Mouse (Mus musculus) embryonic facial prominence, embryonic 11.5 days (tissue): ENCODE data around the gene Npy. TPM values are rescaled to one million over a fixed set of nuclear protein-coding genes. Genes with fewer than 3 reads are reported as not detected.

Source experiments
- ATAC-seq: fragments of 200-750 bp; cut with Nextera tagmentation; replicated peaks from 2 replicates; pipeline ENCODE4 v1.8.0; 2017; ENCODE audit warnings: low read depth; ENCODE audit not compliant: insufficient number of reproducible peaks, low FRiP score, low TSS enrichment
- DNase-seq: peaks from one replicate; pipeline ENCODE4 v3.0.0-alpha.2; 2015; ENCODE audit warnings: low spot score
- H3K27ac ChIP-seq: fragments of 300-500 bp; sonication (generic); replicated peaks from 2 replicates; pipeline ENCODE4 v1.5.1; 2014; ENCODE audit warnings: mild to moderate bottlenecking, low read depth, low read length, control low read depth
- H3K27me3 ChIP-seq: fragments of 300-500 bp; sonication (generic); 2 replicates; pipeline ENCODE4 v1.6.1; 2014; ENCODE audit warnings: mild to moderate bottlenecking, low read length, moderate library complexity, mixed read lengths; ENCODE audit not compliant: control insufficient read depth, insufficient read depth
- H3K36me3 ChIP-seq: fragments of 300-500 bp; sonication (generic); replicated peaks from 2 replicates; pipeline ENCODE4 v1.6.1; 2014; ENCODE audit warnings: low read depth, mild to moderate bottlenecking, low read length, moderate library complexity, mixed read lengths; ENCODE audit not compliant: control insufficient read depth, insufficient read depth
- H3K4me1 ChIP-seq: fragments of 300-500 bp; sonication (generic); 2 replicates; pipeline ENCODE4 v1.6.1; 2014; ENCODE audit warnings: low read length, mixed read lengths; ENCODE audit not compliant: control insufficient read depth, insufficient read depth
- H3K4me2 ChIP-seq: fragments of 300-500 bp; sonication (generic); 2 replicates; pipeline ENCODE4 v1.6.1; 2014; ENCODE audit warnings: low read depth, mild to moderate bottlenecking, control low read depth, low read length, moderate library complexity
- H3K4me3 ChIP-seq: fragments of 300-500 bp; sonication (generic); 2 replicates; pipeline ENCODE4 v1.5.1; 2014; ENCODE audit warnings: low read depth, low read length, control low read depth
- H3K9ac ChIP-seq: fragments of 300-500 bp; sonication (generic); replicated peaks from 2 replicates; pipeline ENCODE4 v1.6.1; 2014; ENCODE audit warnings: mild to moderate bottlenecking, control low read depth, low read length
- H3K9me3 ChIP-seq: fragments of 300-500 bp; sonication (generic); replicated peaks from 2 replicates; pipeline ENCODE4 v1.6.1; 2016; ENCODE audit warnings: mild to moderate bottlenecking, low read length, inconsistent platforms, mixed read lengths; ENCODE audit not compliant: control insufficient read depth
- WGBS: fragments of 180-500 bp; shearing (Covaris S2); extraction: QIAGEN DNeasy Blood & Tissue Kit; methylation state at CpG from one replicate; pipeline ENCODE4 v1.1.7; 2014; 5-methylcytosine and 5-hydroxymethylcytosine counted together
- polyA plus RNA-seq: library from polyadenylated mRNA; unstranded; fragments of >200 nt; fragmentation: Nextera tagmentation; extraction: Ambion mirVana; gene quantifications from 2 replicates; pipeline ENCODE4 v1.2.1, GENCODE M21; 2014

Gene Npy
- 2.5 and 4.6 TPM in 2 replicates for polyA plus RNA-seq

- ATAC-seq (0 out of 2 replicates have a peak, but pooled peaks have one; percentile 44), DNase-seq (peak; percentile 44)
- Histone ChIP-seq H3K27ac (no peak within 1 kb of the TSS), H3K9ac (peak within 1 kb of the TSS; percentile 13; the same call in 1 of the 2 replicates), H3K4me2 (peak within 1 kb of the TSS; percentile 71), H3K36me3 (no peaks in the 10 kb centered on the region), H3K27me3 (peaks cover 30% of the 10 kb centered on the region), H3K4me1 (peaks cover 3% of the 10 kb centered on the region), H3K9me3 (no peaks in the 10 kb centered on the region), H3K4me3 (peak within 1 kb of the TSS; percentile 36)
- WGBS = under 1% methylated on average over 62 of the region's 66 CpGs
These were observed at the start of gene Npy for GRCm38 (mm10) chr6:49821961-49822870. Npy (plus strand) TSS chr6:49822710.

- WGBS = 67% methylated on average over 8 of the region's 8 CpGs
- no peaks in the 10 kb centered on the region for H3K4me1 ChIP-seq
- H3K36me3 ChIP-seq = no peaks in the 10 kb centered on the region
- H3K27me3 ChIP-seq = no peaks in the 10 kb centered on the region
- ATAC-seq (no peak), DNase-seq (no peak)
- no peak overlapping the region for H3K9ac ChIP-seq
- H3K27ac ChIP-seq = no peak overlapping the region
- no peak overlapping the region for H3K4me3 ChIP-seq
- H3K9me3 ChIP-seq = no peaks in the 10 kb centered on the region
- H3K4me2 ChIP-seq = no peak overlapping the region
These were observed 47.5 kb upstream of the Npy start for GRCm38 (mm10) chr6:49775006-49775405.

- Histone ChIP-seq H3K4me1 (no peaks in the 10 kb centered on the region), H3K9me3 (no peaks in the 10 kb centered on the region), H3K4me2 (no peak overlapping the region), H3K36me3 (no peaks in the 10 kb centered on the region), H3K27ac (no peak overlapping the region), H3K4me3 (no peak overlapping the region), H3K9ac (no peak overlapping the region), H3K27me3 (no peaks in the 10 kb centered on the region)
- DNase-seq (no peak), ATAC-seq (no peak)
- 78% methylated on average over 13 of the region's 13 CpGs for whole genome bisulfite sequencing
These were observed 44.4 kb upstream of the Npy start for GRCm38 (mm10) chr6:49778109-49778508.

GRCm38 (mm10) chr6:49778729-49779128, 43.8 kb upstream of the Npy start:
- Histone ChIP-seq H3K27me3 (no peaks in the 10 kb centered on the region), H3K27ac (no peak overlapping the region), H3K4me1 (no peaks in the 10 kb centered on the region), H3K4me2 (no peak overlapping the region), H3K36me3 (no peaks in the 10 kb centered on the region), H3K9ac (no peak overlapping the region), H3K4me3 (no peak overlapping the region), H3K9me3 (no peaks in the 10 kb centered on the region)
- 91% methylated on average over 9 of the region's 9 CpGs for WGBS
- no peak for ATAC-seq
- DNase-seq = no peak

GRCm38 (mm10) chr6:49779606-49780005, 42.9 kb upstream of the Npy start:
- ATAC-seq (no peak), DNase-seq (no peak)
- no peaks in the 10 kb centered on the region for H3K4me1 ChIP-seq
- no peak overlapping the region for H3K4me2 ChIP-seq
- H3K27me3 ChIP-seq = no peaks in the 10 kb centered on the region
- no peaks in the 10 kb centered on the region for H3K9me3 ChIP-seq
- 29% methylated on average over 7 of the region's 7 CpGs for whole genome bisulfite sequencing
- H3K27ac ChIP-seq = no peak overlapping the region
- no peaks in the 10 kb centered on the region for H3K36me3 ChIP-seq
- H3K4me3 ChIP-seq = no peak overlapping the region
- no peak overlapping the region for H3K9ac ChIP-seq

- no peak overlapping the region for H3K4me2 ChIP-seq
- H3K27me3 ChIP-seq = no peaks in the 10 kb centered on the region
- H3K9ac ChIP-seq = no peak overlapping the region
- no peak overlapping the region for H3K27ac ChIP-seq
- H3K4me3 ChIP-seq = no peak overlapping the region
- H3K36me3 ChIP-seq = no peaks in the 10 kb centered on the region
- no peaks in the 10 kb centered on the region for H3K4me1 ChIP-seq
- no peaks in the 10 kb centered on the region for H3K9me3 ChIP-seq
- WGBS = 91% methylated on average over 9 of the region's 9 CpGs
- DNase-seq (no peak), ATAC-seq (no peak)
These were observed 41.6 kb upstream of the Npy start for GRCm38 (mm10) chr6:49780846-49781400.

GRCm38 (mm10) chr6:49781852-49782251, 40.7 kb upstream of the Npy start:
- H3K4me2 ChIP-seq = no peak overlapping the region
- ATAC-seq (no peak), DNase-seq (no peak)
- no peaks in the 10 kb centered on the region for H3K9me3 ChIP-seq
- H3K4me3 ChIP-seq = no peak overlapping the region
- no peak overlapping the region for H3K27ac ChIP-seq
- H3K4me1 ChIP-seq = no peaks in the 10 kb centered on the region
- H3K27me3 ChIP-seq = no peaks in the 10 kb centered on the region
- H3K36me3 ChIP-seq = no peaks in the 10 kb centered on the region
- WGBS = 69% methylated on average over 5 of the region's 5 CpGs
- no peak overlapping the region for H3K9ac ChIP-seq

- Histone ChIP-seq H3K4me1 (no peaks in the 10 kb centered on the region), H3K36me3 (no peaks in the 10 kb centered on the region), H3K9ac (no peak overlapping the region), H3K27me3 (no peaks in the 10 kb centered on the region), H3K27ac (no peak overlapping the region), H3K4me3 (no peak overlapping the region), H3K4me2 (no peak overlapping the region), H3K9me3 (no peaks in the 10 kb centered on the region)
- ATAC-seq (no peak), DNase-seq (no peak)
- 89% methylated on average over 7 of the region's 7 CpGs for WGBS
These were observed 39.8 kb upstream of the Npy start for GRCm38 (mm10) chr6:49782679-49783078.
